Mouse (Mus musculus): ENCODE measurements at regions not wholly inside any gene's neighbourhood (a gene's known extent, or its start where the extent isn't known, plus 50 kb on each side); places are given as distances from the start of the nearest gene placed in this dataset.

GRCm38 (mm10) chr1:193870731-193871130 lies 500.6 kb upstream of the Camk1g start:
- TF ChIP-seq TAL1 (IDR thresholded peaks at IDR 0.05; ENCODE audit: low read length): no peak
- no peak for TF ChIP-seq GATA1 (IDR thresholded peaks at IDR 0.05; ENCODE audit: low read length)
